Mouse (Mus musculus): ENCODE results near the gene Nf1. TPM values are rescaled to one million over a fixed set of nuclear protein-coding genes. Genes with fewer than 3 reads are reported as not detected.

The Nf1 gene
- 8.2 and 9.5 TPM in 2 replicates for polyA plus RNA-seq (2015; fragmentation: Nextera tagmentation; extraction: Ambion mirVana)

GRCm38 (mm10) chr11:79339234-79339807, at the start of gene Nf1:
TSS of gene Nf1 (plus strand) at chr11:79339693.
- Histone ChIP-seq H3K27ac (peak within 1 kb of the TSS; percentile 88), H3K27me3 (ENCODE audit: insufficient read depth, low read length) (no peaks in the 10 kb centered on the region), H3K4me2 (ENCODE audit: low read length) (peak within 1 kb of the TSS; percentile 87), H3K4me3 (replicated peaks; ENCODE audit: low read depth, low read length) (peak within 1 kb of the TSS; percentile 95), H3K4me1 (replicated peaks; ENCODE audit: insufficient read depth, low read length) (peaks cover 11% of the 10 kb centered on the region; the same call in 1 of the 2 replicates), H3K9ac (ENCODE audit: low read depth, low read length) (peak within 1 kb of the TSS; percentile 97), H3K36me3 (ENCODE audit: insufficient read depth, low read length) (0 out of 2 replicates have a peak, but pooled peaks cover 1% of the 10 kb centered on the region), H3K9me3 (replicated peaks; ENCODE audit: low read length) (no peaks in the 10 kb centered on the region)
- ATAC-seq (replicated peaks; ENCODE audit: low FRiP score, low read depth) (peak; percentile 90), DNase-seq (ENCODE audit: low spot score) (peak; percentile 98)
- under 1% methylated on average over 36 of the region's 49 CpGs for WGBS
- TF ChIP-seq CTCF (IDR thresholded peaks at IDR 0.05; ENCODE audit: low read depth), result no peak

- no peaks in the 10 kb centered on the region for H3K9me3 ChIP-seq (replicated peaks; ENCODE audit: low read length)
- H3K27ac ChIP-seq, result 0 out of 2 replicates have a peak overlapping the region, but pooled peaks have one; percentile 57
- no peak overlapping the region for H3K4me2 ChIP-seq (ENCODE audit: low read length)
- H3K4me3 ChIP-seq (replicated peaks; ENCODE audit: low read depth, low read length), result no peak overlapping the region
- peak; percentile 85 for TF ChIP-seq CTCF (IDR thresholded peaks at IDR 0.05; ENCODE audit: low read depth)
- 51% methylated on average over 2 of the region's 2 CpGs for WGBS
- no peak overlapping the region for H3K9ac ChIP-seq (ENCODE audit: low read depth, low read length)
- H3K4me1 ChIP-seq (replicated peaks; ENCODE audit: insufficient read depth, low read length), result peaks cover 45% of the 10 kb centered on the region
- H3K27me3 ChIP-seq (ENCODE audit: insufficient read depth, low read length), result no peaks in the 10 kb centered on the region
- DNase-seq (ENCODE audit: low spot score) (peak; percentile 82), ATAC-seq (replicated peaks; ENCODE audit: low FRiP score, low read depth) (no peak)
- H3K36me3 ChIP-seq (ENCODE audit: insufficient read depth, low read length), result no peaks in the 10 kb centered on the region
Measured at GRCm38 (mm10) chr11:79290473-79290872, 49.0 kb upstream of the Nf1 start.

- 24% methylated on average over 5 of the region's 5 CpGs for WGBS
- no peak for ATAC-seq (replicated peaks; ENCODE audit: low FRiP score, low read depth)
Measured at GRCm38 (mm10) chr11:79291651-79292050, 47.8 kb upstream of the Nf1 start.

GRCm38 (mm10) chr11:79292130-79292529, 47.4 kb upstream of the Nf1 start:
- no peak for TF ChIP-seq CTCF (IDR thresholded peaks at IDR 0.05; ENCODE audit: low read depth)
- no peaks in the 10 kb centered on the region for H3K36me3 ChIP-seq (ENCODE audit: insufficient read depth, low read length)
- no peak overlapping the region for H3K4me3 ChIP-seq (replicated peaks; ENCODE audit: low read depth, low read length)
- DNase-seq (ENCODE audit: low spot score) (peak; percentile 84), ATAC-seq (replicated peaks; ENCODE audit: low FRiP score, low read depth) (peak; percentile 63)
- 38% methylated on average over 3 of the region's 3 CpGs for WGBS
- peak overlapping the region; percentile 57; the same call in 1 of the 2 replicates for H3K27ac ChIP-seq
- H3K4me1 ChIP-seq (replicated peaks; ENCODE audit: insufficient read depth, low read length), result peaks cover 44% of the 10 kb centered on the region
- H3K4me2 ChIP-seq (ENCODE audit: low read length), result no peak overlapping the region
- no peak overlapping the region for H3K9ac ChIP-seq (ENCODE audit: low read depth, low read length)
- no peaks in the 10 kb centered on the region for H3K9me3 ChIP-seq (replicated peaks; ENCODE audit: low read length)
- H3K27me3 ChIP-seq (ENCODE audit: insufficient read depth, low read length), result no peaks in the 10 kb centered on the region

More at GRCm38 (mm10) chr11:79291651-79292050, 47.8 kb upstream of the Nf1 start:
- Histone ChIP-seq H3K27me3 (ENCODE audit: insufficient read depth, low read length) (no peaks in the 10 kb centered on the region), H3K4me1 (replicated peaks; ENCODE audit: insufficient read depth, low read length) (peaks cover 45% of the 10 kb centered on the region), H3K9me3 (replicated peaks; ENCODE audit: low read length) (no peaks in the 10 kb centered on the region), H3K4me2 (ENCODE audit: low read length) (no peak overlapping the region), H3K9ac (ENCODE audit: low read depth, low read length) (no peak overlapping the region), H3K4me3 (replicated peaks; ENCODE audit: low read depth, low read length) (no peak overlapping the region), H3K27ac (peak overlapping the region; percentile 57), H3K36me3 (ENCODE audit: insufficient read depth, low read length) (no peaks in the 10 kb centered on the region)
- no peak for DNase-seq (ENCODE audit: low spot score)
- TF ChIP-seq CTCF (IDR thresholded peaks at IDR 0.05; ENCODE audit: low read depth), result no peak

GRCm38 (mm10) chr11:79293025-79293424, 46.5 kb upstream of the Nf1 start:
- Histone ChIP-seq H3K4me1 (replicated peaks; ENCODE audit: insufficient read depth, low read length) (peaks cover 36% of the 10 kb centered on the region), H3K27ac (peak overlapping the region; percentile 54; the same call in 1 of the 2 replicates), H3K4me2 (ENCODE audit: low read length) (no peak overlapping the region), H3K9ac (ENCODE audit: low read depth, low read length) (no peak overlapping the region), H3K27me3 (ENCODE audit: insufficient read depth, low read length) (no peaks in the 10 kb centered on the region), H3K9me3 (replicated peaks; ENCODE audit: low read length) (no peaks in the 10 kb centered on the region), H3K36me3 (ENCODE audit: insufficient read depth, low read length) (no peaks in the 10 kb centered on the region), H3K4me3 (replicated peaks; ENCODE audit: low read depth, low read length) (no peak overlapping the region)
- ATAC-seq (replicated peaks; ENCODE audit: low FRiP score, low read depth) (no peak), DNase-seq (ENCODE audit: low spot score) (no peak)
- TF ChIP-seq CTCF (IDR thresholded peaks at IDR 0.05; ENCODE audit: low read depth), result no peak
- WGBS, result 81% methylated on average over 3 of the region's 3 CpGs

- Histone ChIP-seq H3K4me3 (replicated peaks; ENCODE audit: low read depth, low read length) (no peak overlapping the region), H3K27ac (no peak overlapping the region), H3K36me3 (ENCODE audit: insufficient read depth, low read length) (no peaks in the 10 kb centered on the region), H3K9me3 (replicated peaks; ENCODE audit: low read length) (no peaks in the 10 kb centered on the region), H3K9ac (ENCODE audit: low read depth, low read length) (no peak overlapping the region), H3K4me2 (ENCODE audit: low read length) (no peak overlapping the region), H3K4me1 (replicated peaks; ENCODE audit: insufficient read depth, low read length) (peaks cover 27% of the 10 kb centered on the region; the same call in 1 of the 2 replicates), H3K27me3 (ENCODE audit: insufficient read depth, low read length) (no peaks in the 10 kb centered on the region)
- DNase-seq (ENCODE audit: low spot score) (peak; percentile 94), ATAC-seq (replicated peaks; ENCODE audit: low FRiP score, low read depth) (peak; percentile 59; the same call in 1 of the 2 replicates)
- no peak for TF ChIP-seq CTCF (IDR thresholded peaks at IDR 0.05; ENCODE audit: low read depth)
- 19% methylated on average over 1 of the region's 1 CpGs for whole genome bisulfite sequencing
Measured at GRCm38 (mm10) chr11:79293971-79294370, 45.5 kb upstream of the Nf1 start.

Measured in kidney, postnatal 0 days (tissue).